Comparison of ENCODE assay signal across 18 mouse cellular contexts in genomic region chr12:71355092-71355491, GRCm38 (mm10). TPM values are rescaled to one million over a fixed set of nuclear protein-coding genes. Genes with fewer than 3 reads are reported as not detected.
DNase-seq lines count a peak whose midpoint lies in the region; ATAC-seq lines count a peak whose summit lies in the region.
"Had no signal": no experiment of that assay in that cellular context is flagged by ENCODE, and none has a peak within 500 bp of the region (broad histone marks: within the 10 kb centered on the region; RNA-seq: fewer than 3 reads in every experiment).

No protein-coding gene starts in this region.

- no peak overlapping the region for H3K9ac ChIP-seq in kidney, embryonic 14.5 days (ENCODE audit: low read depth, low read length)
- H3K9ac ChIP-seq: embryonic facial prominence, embryonic 15.5 days; hindbrain, embryonic 13.5 days; limb, embryonic 15.5 days; stomach, embryonic 15.5 days had no signal

- no peak for ATAC-seq in kidney, embryonic 14.5 days (ENCODE audit: low FRiP score, low TSS enrichment)

- no peak overlapping the region for H3K4me3 ChIP-seq in kidney, embryonic 14.5 days (ENCODE audit: low read length)
- H3K4me3 ChIP-seq: embryonic facial prominence, embryonic 15.5 days; forebrain, embryonic 10.5 days; hindbrain, embryonic 13.5 days; limb, embryonic 15.5 days; midbrain, embryonic 10.5 days; stomach, embryonic 15.5 days had no signal

- peaks cover 4% of the 10 kb centered on the region; the same call in 1 of the 2 replicates for H3K4me1 ChIP-seq in kidney, embryonic 14.5 days (ENCODE audit: control insufficient read depth, insufficient read depth, low read length)
- H3K4me1 ChIP-seq: embryonic facial prominence, embryonic 15.5 days; limb, embryonic 15.5 days; stomach, embryonic 15.5 days had no signal

- WGBS in kidney, embryonic 14.5 days: 27% methylated on average over 3 of the region's 3 CpGs

- H3K27ac ChIP-seq in kidney, embryonic 14.5 days (ENCODE audit: low read depth, low read length): no peak overlapping the region
- H3K27ac ChIP-seq: embryonic facial prominence, embryonic 15.5 days; forebrain, embryonic 10.5 days; hindbrain, embryonic 13.5 days; limb, embryonic 15.5 days; midbrain, embryonic 10.5 days; stomach, embryonic 15.5 days had no signal

- no peak overlapping the region for H3K4me2 ChIP-seq in kidney, embryonic 14.5 days (replicated peaks; ENCODE audit: low read depth, low read length)
- H3K4me2 ChIP-seq: embryonic facial prominence, embryonic 15.5 days; hindbrain, embryonic 13.5 days; limb, embryonic 15.5 days; stomach, embryonic 15.5 days had no signal

- no peaks in the 10 kb centered on the region for H3K27me3 ChIP-seq in kidney, embryonic 14.5 days (ENCODE audit: control insufficient read depth, insufficient read depth, low read length)
- H3K27me3 ChIP-seq: embryonic facial prominence, embryonic 15.5 days; hindbrain, embryonic 13.5 days; limb, embryonic 15.5 days; stomach, embryonic 15.5 days had no signal

- no peaks in the 10 kb centered on the region for H3K36me3 ChIP-seq in kidney, embryonic 14.5 days (ENCODE audit: control insufficient read depth, insufficient read depth, low read length)
- H3K36me3 ChIP-seq: embryonic facial prominence, embryonic 15.5 days; forebrain, embryonic 10.5 days; hindbrain, embryonic 13.5 days; limb, embryonic 15.5 days; midbrain, embryonic 10.5 days; stomach, embryonic 15.5 days had no signal

- H3K9me3 ChIP-seq in kidney, embryonic 14.5 days (ENCODE audit: control insufficient read depth, low read length): no peaks in the 10 kb centered on the region
- H3K9me3 ChIP-seq: embryonic facial prominence, embryonic 15.5 days; hindbrain, embryonic 13.5 days; limb, embryonic 15.5 days; midbrain, embryonic 10.5 days; stomach, embryonic 15.5 days had no signal

- DNase-seq in kidney, adult 11 months: peak; percentile 72
- DNase-seq in kidney, adult 8-10 months: peak; percentile 73 to 81
- peak; percentile 62 to 71 for DNase-seq in kidney, postnatal 36 days
- DNase-seq in yolk sac, embryonic 10.5 days (ENCODE audit: low spot score): peak; percentile 76
- no peak for DNase-seq in embryo, embryonic 11 days
- no peak for DNase-seq in ovary, postnatal 14 days (ENCODE audit: low spot score)
- DNase-seq: cerebellum, adult 2 months; gastrocnemius, postnatal 25 days; lung, postnatal 36 days; right cerebral cortex, postnatal 14 days; thymus, adult 2 months had no signal

RNA-seq across cellular contexts. Expression of gene Dact1, which starts 45.4 kb away (rescaled TPM):
- 18.9 and 19.9 TPM in 2 replicates for polyA plus RNA-seq in kidney, embryonic 14.5 days (2014; fragmentation: Nextera tagmentation; extraction: Ambion mirVana)

Comparison
In these comparisons a context has a peak if more than half of its experiments do, and no peak if none do; other contexts are left out.
1. DNase-seq: peak in kidney, adult 11 months (single experiment), kidney, adult 8-10 months (2 of 2), kidney, postnatal 36 days (2 of 2) and yolk sac, embryonic 10.5 days (single experiment); none in embryo, embryonic 11 days (single experiment) and ovary, postnatal 14 days (single experiment).